8 mouse cellular contexts compared by ENCODE assay signal in genomic region chr7:25187662-25188650, GRCm38 (mm10). TPM values are rescaled to one million over a fixed set of nuclear protein-coding genes. Genes with fewer than 3 reads are reported as not detected.
DNase-seq lines count a peak whose midpoint lies in the region; ATAC-seq and TF ChIP-seq lines count a peak whose summit lies in the region.

No protein-coding gene starts in this region.

- peak; percentile 100 for ATAC-seq in megakaryocyte, adult 5-6 weeks (ENCODE audit: poor library complexity, severe bottlenecking)

- TF ChIP-seq CTCF in left cerebral cortex, adult 2 months (IDR thresholded peaks at IDR 0.05) = peak; percentile 99

- intact Hi-C loops in left cerebral cortex, adult 2 months (cut with DNase I) = loop anchor here (1.0 kb wide), 1 partner anchor 55 kb away; no protein-coding TSS in a partner anchor

- 0 out of 2 replicates have a peak overlapping the region, but pooled peaks have one; percentile 16 for H3K4me3 ChIP-seq in left cerebral cortex, adult 2 months

- DNase-seq in T-cell, adult 2 months (ENCODE audit: low spot score) = peak; percentile 71
- DNase-seq in cerebellum, postnatal 4 days (ENCODE audit: low spot score in 2 of 2) = peak; percentile 85 to 94
- DNase-seq in gastrocnemius, adult 8-10 months (ENCODE audit: low spot score in 2 of 2) = peak; percentile 63 to 73
- DNase-seq in hindlimb bud, embryonic 11.5 days (ENCODE audit: extremely low spot score, low read depth, low spot score) = peak; percentile 75
- peak; percentile 86 to 91 for DNase-seq in left cerebral cortex, adult 2 months (ENCODE audit: extremely low spot score in 1 of 2, low spot score in 2 of 2)
- peak; percentile 89 to 90 for DNase-seq in right cerebral cortex, adult 2 months (ENCODE audit: low spot score in 2 of 2)
- peak; percentile 29 for DNase-seq in urinary bladder, postnatal 10 days (ENCODE audit: low spot score)

- no peak overlapping the region for H3K27ac ChIP-seq in left cerebral cortex, adult 2 months

RNA-seq across cellular contexts. Expression of gene Pou2f2, which starts 8.4 kb away (rescaled TPM):
- total RNA-seq in gastrocnemius, adult 8-10 months (2022) = under 1 TPM in 2 of 4 experiments, not detected in 2; 0.02 to 0.24 TPM
- total RNA-seq in left cerebral cortex, adult 2 months (2021) = 10 to 100 TPM; 12.5 to 14.0 TPM
- total RNA-seq in megakaryocyte, adult 5-6 weeks (2015) = 30.1 and 31.6 TPM in 2 replicates
- 5.2 and 6.1 TPM in 2 replicates for total RNA-seq in megakaryocyte, adult 5-6 weeks (2017)

RNA-seq across cellular contexts. Expression of gene Dedd2, which starts 32.5 kb away (rescaled TPM):
- 1 to 10 TPM; 8.0 to 9.2 (median 8.6) TPM for total RNA-seq in gastrocnemius, adult 8-10 months (2022)
- 10 to 100 TPM; 23.9 to 26.3 TPM for total RNA-seq in left cerebral cortex, adult 2 months (2021)
- total RNA-seq in megakaryocyte, adult 5-6 weeks (2015) = 14.5 and 19.7 TPM in 2 replicates
- total RNA-seq in megakaryocyte, adult 5-6 weeks (2017) = 17.8 and 18.8 TPM in 2 replicates

RNA-seq across cellular contexts. Expression of gene Zfp526, which starts 33.3 kb away (rescaled TPM):
- total RNA-seq in gastrocnemius, adult 8-10 months (2022) = 1 to 10 TPM; 5.5 to 6.4 (median 6.1) TPM
- 10 to 100 TPM; 10.6 to 11.2 TPM for total RNA-seq in left cerebral cortex, adult 2 months (2021)
- 7.2 and 7.6 TPM in 2 replicates for total RNA-seq in megakaryocyte, adult 5-6 weeks (2015)
- total RNA-seq in megakaryocyte, adult 5-6 weeks (2017) = 5.2 and 8.3 TPM in 2 replicates

RNA-seq across cellular contexts. Expression of gene Gsk3a, which starts 49.7 kb away (rescaled TPM):
- 10 to 100 TPM; 87.5 to 93.5 (median 90.1) TPM for total RNA-seq in gastrocnemius, adult 8-10 months (2022)
- 100 to 1,000 TPM; 215 to 220 TPM for total RNA-seq in left cerebral cortex, adult 2 months (2021)
- 90.1 and 90.2 TPM in 2 replicates for total RNA-seq in megakaryocyte, adult 5-6 weeks (2015)
- 58.7 and 60.8 TPM in 2 replicates for total RNA-seq in megakaryocyte, adult 5-6 weeks (2017)

Comparison
In these comparisons a context has a peak if more than half of its experiments do, and no peak if none do; other contexts are left out.
1. DNase-seq: peak in every context shown above with its lines; median percentile 90 in cerebellum, postnatal 4 days; 90 in right cerebral cortex, adult 2 months; 88 in left cerebral cortex, adult 2 months; 75 in hindlimb bud, embryonic 11.5 days; 71 in T-cell, adult 2 months; 68 in gastrocnemius, adult 8-10 months; 29 in urinary bladder, postnatal 10 days.
2. RNA of gene Pou2f2, which starts 8.4 kb away (total RNA-seq): 5.2 to 31.6 TPM in megakaryocyte, adult 5-6 weeks and 12.5 to 14.0 TPM in left cerebral cortex, adult 2 months; 0.02 to 0.24 TPM in gastrocnemius, adult 8-10 months; every median in the first group is over 4 times any median in the second.